Mouse (Mus musculus) erythroblast, embryonic 14.5 days (primary cell): Measurements from ENCODE around the gene Rpl36.

Source experiments
- GATA1 ChIP-seq: IDR thresholded peaks from 2 replicates; pipeline ENCODE4 v1.6.1; 2012; ENCODE audit warnings: low read length, inconsistent platforms, mixed read lengths
- TAL1 ChIP-seq: IDR thresholded peaks from 3 replicates; pipeline ENCODE4 v1.6.1; 2012; ENCODE audit warnings: low read length, inconsistent platforms, mixed read lengths

DNA sequence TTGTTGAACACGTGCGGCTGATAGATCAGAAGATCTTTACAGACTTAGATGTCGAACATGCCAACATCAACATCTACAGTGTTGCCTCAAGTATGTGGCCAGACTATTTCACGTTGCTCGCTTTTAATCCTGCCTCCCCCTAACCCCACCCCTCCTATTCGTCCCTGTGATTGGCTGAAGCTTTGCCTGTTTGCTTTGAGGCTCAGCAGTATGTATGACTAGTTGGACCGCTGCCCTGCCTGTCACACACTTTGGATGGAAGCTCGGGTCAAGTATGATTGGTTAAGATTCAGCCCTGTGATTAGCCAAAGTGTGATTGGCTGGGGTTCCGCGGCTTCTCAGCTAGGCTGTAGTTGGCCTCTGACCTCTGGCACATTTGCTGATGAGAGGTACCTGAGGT is 38.6 kb downstream of the Rpl36 start:
- TF ChIP-seq GATA1 (no peak), TAL1 (no peak)
